Mouse (Mus musculus): ENCODE measurements at regions not wholly inside any gene's neighbourhood (a gene's known extent, or its start where the extent isn't known, plus 50 kb on each side); places are given as distances from the start of the nearest gene placed in this dataset.

- no peak for DNase-seq (ENCODE audit: low spot score in 2 of 2)
Measured at GRCm38 (mm10) chr7:113621316-113621715, 107.7 kb downstream of the Far1 start.

GRCm38 (mm10) chr7:113621898-113622510, 108.4 kb downstream of the Far1 start:
- no peak for DNase-seq (ENCODE audit: low spot score in 2 of 2)

GRCm38 (mm10) chr7:113623296-113623695, 109.7 kb downstream of the Far1 start:
- no peak for DNase-seq (ENCODE audit: low spot score in 2 of 2)

- DNase-seq (ENCODE audit: low spot score in 2 of 2) = no peak
Measured at GRCm38 (mm10) chr7:113623962-113624361, 110.3 kb downstream of the Far1 start.

- DNase-seq (ENCODE audit: low spot score in 2 of 2) = no peak
Measured at GRCm38 (mm10) chr7:113626734-113627133, 113.1 kb downstream of the Far1 start.

GRCm38 (mm10) chr7:113637011-113637600, 123.5 kb downstream of the Far1 start:
- no peak for DNase-seq (ENCODE audit: low spot score in 2 of 2)

GRCm38 (mm10) chr7:113638098-113638497, 124.5 kb downstream of the Far1 start:
- DNase-seq (ENCODE audit: low spot score in 2 of 2) = no peak

GRCm38 (mm10) chr7:113642540-113642939, 123.3 kb upstream of the Spon1 start:
- peak in 1 of 2 experiments; percentile 16 for DNase-seq (ENCODE audit: low spot score in 2 of 2)

- DNase-seq (ENCODE audit: low spot score in 2 of 2) = no peak
Measured at GRCm38 (mm10) chr7:113650631-113651030, 115.2 kb upstream of the Spon1 start.

GRCm38 (mm10) chr7:113651696-113652095, 114.1 kb upstream of the Spon1 start:
- DNase-seq (ENCODE audit: low spot score in 2 of 2) = no peak

- peak; percentile 42 to 64 for DNase-seq (ENCODE audit: low spot score in 2 of 2)
Measured at GRCm38 (mm10) chr7:113653130-113653529, 112.7 kb upstream of the Spon1 start.

GRCm38 (mm10) chr7:113655336-113655735, 110.5 kb upstream of the Spon1 start:
- DNase-seq (ENCODE audit: low spot score in 2 of 2) = no peak

GRCm38 (mm10) chr7:113672779-113673595, 92.8 kb upstream of the Spon1 start:
- DNase-seq (ENCODE audit: low spot score in 2 of 2) = no peak

- DNase-seq (ENCODE audit: low spot score in 2 of 2) = no peak
Measured at GRCm38 (mm10) chr7:113673596-113673956, 92.2 kb upstream of the Spon1 start.

- DNase-seq (ENCODE audit: low spot score in 2 of 2) = no peak
Measured at GRCm38 (mm10) chr7:113682271-113682670, 83.5 kb upstream of the Spon1 start.

- DNase-seq (ENCODE audit: low spot score in 2 of 2) = no peak
Measured at GRCm38 (mm10) chr7:113685349-113685748, 80.4 kb upstream of the Spon1 start.

GRCm38 (mm10) chr7:113686527-113686926, 79.3 kb upstream of the Spon1 start:
- DNase-seq (ENCODE audit: low spot score in 2 of 2) = no peak

GRCm38 (mm10) chr7:113687566-113687965, 78.2 kb upstream of the Spon1 start:
- DNase-seq (ENCODE audit: low spot score in 2 of 2) = no peak

GRCm38 (mm10) chr7:113688231-113688669, 77.5 kb upstream of the Spon1 start:
- no peak for DNase-seq (ENCODE audit: low spot score in 2 of 2)

- DNase-seq (ENCODE audit: low spot score in 2 of 2) = no peak
Measured at GRCm38 (mm10) chr7:113688717-113689116, 77.1 kb upstream of the Spon1 start.

GRCm38 (mm10) chr7:113689131-113689530, 76.7 kb upstream of the Spon1 start:
- no peak for DNase-seq (ENCODE audit: low spot score in 2 of 2)

GRCm38 (mm10) chr7:113691756-113692155, 74.0 kb upstream of the Spon1 start:
- no peak for DNase-seq (ENCODE audit: low spot score in 2 of 2)

- DNase-seq (ENCODE audit: low spot score in 2 of 2) = no peak
Measured at GRCm38 (mm10) chr7:113693526-113693925, 72.3 kb upstream of the Spon1 start.
